Mouse (Mus musculus): Measurements from ENCODE around the gene Aup1. TPM values are rescaled to one million over a fixed set of nuclear protein-coding genes. Genes with fewer than 3 reads are reported as not detected.

Gene Aup1
- total and polyA plus RNA-seq, 3 experiments: 259 to 500 TPM; not detected in 1

- no peaks in the 10 kb centered on the region for H3K79me2 ChIP-seq (ENCODE audit: control insufficient read depth, insufficient read depth, low read length, poor library complexity)
- no peak overlapping the region for H3K4me3 ChIP-seq (ENCODE audit: control insufficient read depth in 1 of 2, insufficient read depth in 1 of 2, low read depth in 2 of 2, low read length in 2 of 2)
- peaks cover 17 to 27% of the 10 kb centered on the region in 2 experiments for H3K4me1 ChIP-seq (ENCODE audit: control insufficient read depth in 1 of 2, insufficient read depth in 2 of 2, low read length in 2 of 2)
- H3K27me3 ChIP-seq (ENCODE audit: control insufficient read depth in 1 of 2, insufficient read depth in 2 of 2, low read length in 2 of 2): no peaks in the 10 kb centered on the region
- TF ChIP-seq ZKSCAN1 (IDR thresholded peaks at IDR 0.05; ENCODE audit: low read depth, low read length): no peak
- TF ChIP-seq CHD1 (IDR thresholded peaks at IDR 0.05; ENCODE audit: low read depth, low read length): no peak
- no peak for TF ChIP-seq MAZ (IDR thresholded peaks at IDR 0.05; ENCODE audit: low read depth, low read length)
- no peaks in the 10 kb centered on the region for H3K9me3 ChIP-seq (replicated peaks; ENCODE audit: insufficient read depth, low read length)
- H3K27ac ChIP-seq (ENCODE audit: control insufficient read depth, low read depth, low read length): no peak overlapping the region
- peaks cover 0 to 32% of the 10 kb centered on the region in 2 experiments; a peak in 2 of 4 replicates for H3K36me3 ChIP-seq (ENCODE audit: control insufficient read depth in 1 of 2, insufficient read depth in 2 of 2, low read length in 2 of 2)
- DNase-seq (ENCODE audit: low read depth, low spot score): no peak
- H3K9ac ChIP-seq (ENCODE audit: control insufficient read depth, low read depth, low read length, poor library complexity, severe bottlenecking): no peak overlapping the region
These were observed 30.5 kb upstream of the Aup1 start for GRCm38 (mm10) chr6:83023786-83024185.

DNA sequence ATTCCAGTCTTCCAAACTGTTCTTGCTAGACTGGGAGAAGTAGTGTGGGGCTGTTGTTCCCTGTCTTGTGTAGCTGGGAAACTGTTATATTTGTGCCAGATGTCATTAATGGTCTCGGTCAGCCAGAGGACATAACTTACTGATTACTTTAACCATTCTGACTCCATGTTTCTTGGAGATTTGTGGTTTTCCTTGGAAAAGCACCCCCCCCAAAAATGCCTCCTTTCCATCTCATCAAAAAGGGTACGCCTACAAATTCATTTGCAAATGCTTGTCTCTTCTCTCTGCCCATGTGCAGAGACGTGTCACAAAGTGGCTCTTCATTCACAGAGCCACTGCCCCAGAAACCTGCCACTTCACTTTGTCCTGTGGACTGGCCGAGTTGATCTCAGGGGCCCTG lies 29.9 kb upstream of the Aup1 start:
- Histone ChIP-seq H3K4me3 (ENCODE audit: control insufficient read depth in 1 of 2, insufficient read depth in 1 of 2, low read depth in 2 of 2, low read length in 2 of 2) (no peak overlapping the region), H3K27ac (ENCODE audit: control insufficient read depth, low read depth, low read length) (no peak overlapping the region), H3K9ac (ENCODE audit: control insufficient read depth, low read depth, low read length, poor library complexity, severe bottlenecking) (no peak overlapping the region), H3K79me2 (ENCODE audit: control insufficient read depth, insufficient read depth, low read length, poor library complexity) (no peaks in the 10 kb centered on the region), H3K9me3 (replicated peaks; ENCODE audit: insufficient read depth, low read length) (no peaks in the 10 kb centered on the region), H3K27me3 (ENCODE audit: control insufficient read depth in 1 of 2, insufficient read depth in 2 of 2, low read length in 2 of 2) (no peaks in the 10 kb centered on the region), H3K4me1 (ENCODE audit: control insufficient read depth in 1 of 2, insufficient read depth in 2 of 2, low read length in 2 of 2) (peaks cover 17 to 27% of the 10 kb centered on the region in 2 experiments), H3K36me3 (ENCODE audit: control insufficient read depth in 1 of 2, insufficient read depth in 2 of 2, low read length in 2 of 2) (peaks cover 0 to 32% of the 10 kb centered on the region in 2 experiments; a peak in 2 of 4 replicates)
- DNase-seq (ENCODE audit: low read depth, low spot score): no peak
- TF ChIP-seq RCOR1 (IDR thresholded peaks at IDR 0.05; ENCODE audit: low read depth, low read length): no peak
- TF ChIP-seq JUND (IDR thresholded peaks at IDR 0.05; ENCODE audit: low read depth, low read length): no peak
- TF ChIP-seq MXI1 (IDR thresholded peaks at IDR 0.05; ENCODE audit: low read depth, low read length): no peak
- no peak for TF ChIP-seq RAD21 (IDR thresholded peaks at IDR 0.05; ENCODE audit: low read depth, low read length)
- no peak for TF ChIP-seq ELF1 (IDR thresholded peaks at IDR 0.05; ENCODE audit: low read depth, low read length)
- TF ChIP-seq CTCF (IDR thresholded peaks at IDR 0.05 in 2 of 3, conservative IDR thresholded peaks at IDR 0.05 in 1 of 3; ENCODE audit: control insufficient read depth in 1 of 3, insufficient read depth in 1 of 3, low read depth in 2 of 3, low read length in 3 of 3, poor library complexity in 1 of 3, severe bottlenecking in 1 of 3): no peak
- TF ChIP-seq TCF12 (IDR thresholded peaks at IDR 0.05; ENCODE audit: low read depth, low read length): no peak
- no peak for TF ChIP-seq KAT2A (conservative IDR thresholded peaks at IDR 0.05; ENCODE audit: low read depth, low read length)
- TF ChIP-seq NRF1 (IDR thresholded peaks at IDR 0.05; ENCODE audit: insufficient read depth, low read depth, low read length, poor library complexity, severe bottlenecking): no peak
- no peak for TF ChIP-seq ZNF384 (IDR thresholded peaks at IDR 0.05; ENCODE audit: low read depth, low read length)
- no peak for TF ChIP-seq EP300 (IDR thresholded peaks at IDR 0.05; ENCODE audit: low read depth in 1 of 2, low read length in 2 of 2)
- TF ChIP-seq USF1 (IDR thresholded peaks at IDR 0.05; ENCODE audit: low read depth, low read length): no peak
- TF ChIP-seq BHLHE40 (IDR thresholded peaks at IDR 0.05; ENCODE audit: borderline replicate concordance, low read depth, low read length): no peak
- no peak for TF ChIP-seq HCFC1 (IDR thresholded peaks at IDR 0.05; ENCODE audit: low read depth, low read length)
- no peak for TF ChIP-seq MYC (IDR thresholded peaks at IDR 0.05; ENCODE audit: low read depth, low read length)
- TF ChIP-seq ZKSCAN1 (IDR thresholded peaks at IDR 0.05; ENCODE audit: low read depth, low read length): no peak
- no peak for TF ChIP-seq ZC3H11A (IDR thresholded peaks at IDR 0.05; ENCODE audit: low read depth, low read length)
- no peak for TF ChIP-seq E2F4 (IDR thresholded peaks at IDR 0.05; ENCODE audit: borderline replicate concordance, low read depth, low read length)
- TF ChIP-seq CHD1 (IDR thresholded peaks at IDR 0.05; ENCODE audit: low read depth, low read length): no peak
- TF ChIP-seq POLR2A (IDR thresholded peaks at IDR 0.05; ENCODE audit: control insufficient read depth in 1 of 2, insufficient read depth in 1 of 2, low read depth in 1 of 2, low read length in 2 of 2, poor library complexity in 1 of 2): no peak
